Mouse (Mus musculus): ENCODE measurements around the gene Fbxl17.

The Fbxl17 gene

GRCm38 (mm10) chr17:63499636-63500155 is at the start of gene Fbxl17:
Gene Fbxl17 (minus strand): TSS chr17:63500017.
- peak in 1 of 2 experiments; percentile 54 for DNase-seq (ENCODE audit: low spot score in 2 of 2)

GRCm38 (mm10) chr17:63547465-63547864 is 47.6 kb upstream of the Fbxl17 start:
- no peak for DNase-seq (ENCODE audit: low spot score in 2 of 2)

- no peak for DNase-seq (ENCODE audit: low spot score in 2 of 2)
Observed at GRCm38 (mm10) chr17:63534576-63535265, 34.9 kb upstream of the Fbxl17 start.

DNA sequence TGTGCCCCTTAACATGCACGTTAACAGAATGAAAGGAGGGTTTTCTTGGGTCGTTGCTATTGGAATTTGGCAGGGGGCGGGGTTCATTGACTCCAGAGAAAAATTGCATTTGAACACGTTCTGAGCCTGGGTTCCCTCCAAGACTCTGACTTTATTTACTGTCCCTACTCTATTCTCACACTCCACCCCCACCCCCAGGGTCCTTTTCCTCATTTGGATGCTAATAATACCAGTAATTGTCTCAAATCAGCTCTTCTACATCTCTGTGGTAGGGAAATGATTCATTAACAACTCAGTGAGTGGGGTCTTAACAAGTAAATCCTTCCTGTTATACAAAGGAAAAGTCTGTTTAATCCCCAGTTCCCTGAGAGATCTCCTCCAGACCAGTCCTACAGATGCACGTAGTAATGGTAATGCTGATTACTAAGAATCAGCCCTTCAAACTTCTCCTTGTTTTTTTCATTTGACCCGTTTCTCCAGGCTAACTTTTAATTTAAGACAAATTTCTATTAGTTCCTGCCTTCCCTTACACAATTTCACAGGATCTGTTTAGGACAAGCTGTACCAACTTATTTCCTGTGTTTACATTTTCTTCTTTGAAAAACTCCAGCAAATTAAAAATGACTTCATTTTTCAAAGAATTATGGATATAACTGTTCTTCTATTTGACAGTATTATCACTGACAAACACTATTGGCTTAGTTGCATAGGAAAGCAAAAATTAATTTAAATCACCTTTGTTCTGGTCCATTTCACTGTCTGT is 33.4 kb upstream of the Fbxl17 start:
- DNase-seq (ENCODE audit: low spot score in 2 of 2): no peak

DNA sequence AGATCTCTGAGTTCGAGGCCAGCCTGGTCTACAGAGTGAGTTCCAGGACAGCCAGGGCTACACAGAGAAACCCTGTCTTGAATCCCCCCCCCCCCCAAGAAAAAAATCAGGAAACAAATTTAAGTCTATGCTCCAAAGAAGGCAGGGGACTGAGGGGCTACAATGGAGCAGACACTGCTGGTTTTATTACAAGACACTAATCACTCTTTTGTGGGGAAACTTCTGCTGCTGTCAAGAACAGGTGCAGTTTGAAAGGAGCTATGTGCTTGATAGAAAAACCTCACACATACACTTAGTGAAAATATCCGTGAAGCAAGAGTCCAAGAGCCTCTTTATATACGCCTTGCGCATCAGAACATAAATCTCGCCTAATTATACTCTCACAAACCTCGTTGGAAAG is 29.7 kb upstream of the Fbxl17 start:
- DNase-seq (ENCODE audit: low spot score in 2 of 2): no peak

GRCm38 (mm10) chr17:63520691-63521090 is 20.9 kb upstream of the Fbxl17 start:
- DNase-seq (ENCODE audit: low spot score in 2 of 2): no peak

GRCm38 (mm10) chr17:63510451-63510850 is 10.6 kb upstream of the Fbxl17 start:
- no peak for DNase-seq (ENCODE audit: low spot score in 2 of 2)

- DNase-seq (ENCODE audit: low spot score in 2 of 2): no peak
Observed at GRCm38 (mm10) chr17:63501091-63501490, 1.3 kb upstream of the Fbxl17 start.

- peak; percentile 66 to 82 for DNase-seq (ENCODE audit: low spot score in 2 of 2)
Observed at GRCm38 (mm10) chr17:63500156-63500834, 478 bp upstream of the Fbxl17 start.

GRCm38 (mm10) chr17:63498717-63499635 is 841 bp downstream of the Fbxl17 start:
- peak; percentile 21 to 23 for DNase-seq (ENCODE audit: low spot score in 2 of 2)

GRCm38 (mm10) chr17:63498182-63498716 is 1.6 kb downstream of the Fbxl17 start:
- DNase-seq (ENCODE audit: low spot score in 2 of 2): no peak

DNA sequence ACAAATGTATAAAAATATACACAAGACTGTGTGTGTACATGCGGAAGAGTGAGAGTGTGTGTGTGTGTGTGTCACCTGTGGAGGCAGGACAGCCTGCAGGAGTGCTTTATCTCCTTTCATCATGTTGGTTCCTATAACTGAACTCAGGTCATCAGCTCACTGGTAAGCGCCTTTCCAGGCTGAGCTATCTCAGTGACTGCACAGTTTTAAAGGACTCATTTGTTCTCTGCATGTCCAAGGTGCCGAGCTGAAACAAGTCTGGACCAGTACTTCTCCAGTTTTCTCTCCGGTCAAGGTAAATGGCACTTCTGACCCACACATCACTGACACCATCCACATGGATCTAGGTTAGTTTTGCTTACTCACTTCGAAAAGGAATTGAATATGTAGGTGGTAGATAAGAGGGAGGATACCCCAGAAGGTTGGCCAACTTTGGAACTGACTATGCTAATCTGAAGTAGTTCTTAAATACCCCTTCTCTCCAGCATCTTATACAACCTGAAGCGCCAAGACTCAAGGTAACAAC is 2.5 kb downstream of the Fbxl17 start:
- DNase-seq (ENCODE audit: low spot score in 2 of 2): no peak

- no peak for DNase-seq (ENCODE audit: low spot score in 2 of 2)
Observed at GRCm38 (mm10) chr17:63496153-63496552, 3.7 kb downstream of the Fbxl17 start.

DNA sequence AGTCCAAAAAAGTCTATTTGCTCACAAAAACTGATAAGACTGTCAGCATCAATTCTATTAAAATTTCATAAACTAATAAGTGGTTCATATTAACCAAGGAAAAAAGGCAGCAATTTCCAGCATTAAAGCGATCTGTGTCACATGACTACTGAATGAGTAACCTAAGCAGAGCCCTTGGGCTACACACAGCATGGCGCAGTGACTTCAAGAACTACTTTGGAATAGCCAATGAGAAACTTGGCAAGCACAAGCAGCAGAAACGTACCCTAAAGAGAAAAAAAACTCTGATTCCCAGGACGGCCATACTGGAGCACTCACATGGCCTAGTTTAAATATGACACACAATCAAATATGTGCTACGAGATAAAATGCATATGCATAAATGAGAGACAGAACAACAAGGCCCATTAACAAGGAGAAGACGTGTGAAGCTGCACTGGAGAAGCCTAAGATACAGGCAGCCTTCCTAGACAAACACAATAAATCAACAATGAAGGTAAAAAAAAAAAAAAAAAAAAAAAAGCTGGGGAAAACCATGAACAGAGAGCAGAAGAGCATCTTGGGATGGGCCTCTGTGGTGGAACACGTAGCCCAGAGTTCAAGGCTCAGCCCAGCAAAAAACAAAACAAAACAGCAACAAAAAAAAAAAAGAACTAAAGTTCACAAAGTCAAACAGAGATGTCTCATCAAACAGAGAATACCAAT is 5.8 kb downstream of the Fbxl17 start:
- DNase-seq (ENCODE audit: low spot score in 2 of 2): no peak

DNA sequence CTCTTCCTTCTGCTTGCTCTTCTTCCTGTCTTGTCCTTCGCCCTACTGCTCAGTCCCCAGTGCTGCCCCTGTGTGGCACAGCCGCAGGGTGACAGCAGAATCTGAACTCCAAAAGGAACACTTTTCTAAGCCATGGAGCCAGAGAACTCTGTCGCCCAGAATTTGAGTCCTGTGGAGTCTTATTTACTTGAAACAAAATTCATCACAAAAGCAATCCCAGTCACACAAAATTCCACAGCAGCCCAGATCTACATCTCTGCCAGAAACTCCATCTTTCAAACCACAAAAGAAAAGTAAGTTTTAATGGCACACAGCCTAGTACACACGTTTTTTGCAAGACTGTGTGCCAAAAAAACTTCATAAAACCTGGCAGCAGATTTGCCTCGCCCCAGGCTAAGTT is 6.5 kb downstream of the Fbxl17 start:
- peak in 1 of 2 experiments; percentile 18 for DNase-seq (ENCODE audit: low spot score in 2 of 2)

DNA sequence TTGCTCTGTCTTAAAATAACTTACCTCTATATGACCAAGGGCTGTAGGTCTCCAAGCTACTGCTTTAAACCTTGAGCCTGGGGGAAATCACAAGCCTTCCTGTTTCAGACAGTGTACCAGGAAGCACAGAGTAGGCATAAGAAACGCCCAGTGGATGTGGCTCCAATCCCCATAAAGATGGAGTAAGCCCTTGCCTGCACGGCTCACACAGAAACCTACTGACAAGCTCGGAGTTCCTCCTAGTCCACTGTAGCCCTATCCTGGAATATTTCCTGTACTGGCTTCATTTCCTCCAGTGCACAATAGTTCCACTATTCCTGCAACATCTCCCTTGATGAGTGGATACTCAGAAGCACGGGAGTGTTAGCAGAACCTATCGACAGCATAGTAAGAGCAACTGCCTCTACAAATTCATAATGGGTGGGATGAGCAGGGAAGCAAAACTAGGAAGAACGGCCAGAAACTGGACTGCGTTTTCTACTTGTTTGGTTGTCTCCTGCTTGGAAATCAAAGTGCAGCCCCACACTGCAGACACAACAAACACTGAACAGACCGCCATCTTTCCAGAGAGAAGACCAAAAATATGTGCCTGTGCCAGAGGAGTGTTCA is 7.0 kb downstream of the Fbxl17 start:
- no peak for DNase-seq (ENCODE audit: low spot score in 2 of 2)

DNA sequence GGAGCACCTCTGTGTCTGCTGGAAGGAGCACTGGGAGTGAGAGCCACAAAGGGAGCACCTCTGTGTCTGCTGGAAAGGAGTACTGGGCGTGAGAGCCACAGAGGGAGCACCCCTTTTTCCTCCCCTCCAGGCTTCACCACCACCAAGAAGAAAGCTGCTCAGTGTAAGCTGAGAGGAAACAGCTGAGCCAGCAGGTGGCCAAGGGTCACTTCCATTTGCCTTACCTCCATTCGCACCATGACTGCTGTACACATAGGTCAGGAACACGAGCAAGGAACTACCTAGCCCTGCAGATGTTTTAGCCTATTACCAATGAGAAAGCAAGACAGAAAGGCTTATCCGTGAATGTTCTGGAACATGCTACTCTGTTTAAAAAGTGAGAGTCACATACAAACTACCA is 10.3 kb downstream of the Fbxl17 start:
- DNase-seq (ENCODE audit: low spot score in 2 of 2): no peak

DNA sequence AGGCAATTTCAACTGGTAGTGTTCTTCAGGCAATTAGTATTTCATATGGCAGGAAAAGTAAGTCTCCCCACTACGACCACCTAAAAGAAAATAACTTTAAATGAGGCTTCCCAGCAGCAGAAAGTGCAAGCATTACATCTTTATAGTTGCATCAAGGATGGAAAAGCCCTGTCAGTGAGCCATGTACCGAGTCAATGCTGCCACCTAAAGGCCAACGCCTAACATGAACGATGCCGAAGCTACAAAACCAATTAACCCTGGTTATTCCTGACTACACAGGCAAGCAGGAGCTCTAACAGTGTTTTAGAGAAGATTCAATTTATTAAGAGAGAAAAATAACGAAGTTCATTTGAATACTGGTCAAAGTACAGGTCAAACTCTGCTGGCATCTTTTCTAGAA is 32.0 kb downstream of the Fbxl17 start:
- peak; percentile 43 to 57 for DNase-seq (ENCODE audit: low spot score in 2 of 2)

GRCm38 (mm10) chr17:63465239-63465638 is 34.6 kb downstream of the Fbxl17 start:
- DNase-seq (ENCODE audit: low spot score in 2 of 2): no peak

- no peak for DNase-seq (ENCODE audit: low spot score in 2 of 2)
Observed at GRCm38 (mm10) chr17:63462512-63462911, 37.3 kb downstream of the Fbxl17 start.

All from urinary bladder, postnatal 36 days (tissue).